In the genomic region with DNA sequence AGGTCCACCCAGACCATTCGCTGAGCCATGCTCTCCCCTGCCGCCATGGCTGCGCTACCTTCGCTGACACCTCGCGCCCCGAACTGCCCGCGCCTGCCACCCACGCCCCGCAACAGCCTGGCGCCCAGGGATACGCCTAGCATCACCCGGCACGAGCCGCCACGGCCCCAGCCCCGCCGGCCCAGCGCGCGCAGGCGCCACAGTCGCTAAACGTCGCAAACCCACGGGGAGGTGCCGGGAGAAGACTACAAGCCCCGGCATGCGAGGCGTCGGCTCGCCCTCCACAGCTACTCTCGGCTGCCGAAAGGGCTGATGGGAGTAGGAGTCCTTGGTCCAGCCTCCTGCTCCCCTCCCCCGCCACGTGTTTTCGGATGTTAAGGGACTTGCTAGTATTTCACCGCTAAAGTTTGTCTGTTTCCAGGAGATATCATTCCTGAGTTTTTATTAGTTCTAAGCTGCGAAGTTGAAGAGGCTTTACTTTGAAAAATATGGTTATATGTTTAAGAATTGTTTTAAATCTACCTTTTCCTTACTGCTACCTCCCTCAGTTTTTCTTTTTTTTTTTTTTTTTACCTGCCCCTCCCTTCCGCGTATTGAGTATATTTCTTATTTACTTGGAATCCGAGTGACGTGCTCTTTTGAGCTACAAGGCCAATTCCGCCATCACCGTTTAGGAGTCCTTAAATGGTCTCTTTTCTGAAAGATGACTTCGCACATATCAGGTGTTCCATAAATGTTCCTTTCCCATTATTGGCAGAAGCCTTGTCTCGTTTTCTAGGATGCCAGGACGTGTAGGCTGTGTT, we compare ENCODE assay signal across 8 mouse cellular contexts. TPM values are rescaled to one million over a fixed set of nuclear protein-coding genes. Genes with fewer than 3 reads are reported as not detected.
DNase-seq lines count a peak whose midpoint lies in the region; ATAC-seq and TF ChIP-seq lines count a peak whose summit lies in the region.

TSS of gene Rexo2 (minus strand) at position 213 of the 803 bp plus-strand sequence.

- H3K27me3 ChIP-seq in heart, embryonic 12.5 days (replicated peaks), result no peaks in the 10 kb centered on the region
- no peaks in the 10 kb centered on the region for H3K27me3 ChIP-seq in kidney, postnatal 0 days (ENCODE audit: insufficient read depth, low read length)
- no peaks in the 10 kb centered on the region for H3K27me3 ChIP-seq in liver, embryonic 11.5 days (replicated peaks; ENCODE audit: control insufficient read depth, insufficient read depth, low read length)
- no peaks in the 10 kb centered on the region for H3K27me3 ChIP-seq in stomach, embryonic 14.5 days (ENCODE audit: control insufficient read depth, insufficient read depth, low read length)

- peak within 1 kb of the TSS; percentile 79 for H3K4me3 ChIP-seq in heart, embryonic 12.5 days
- H3K4me3 ChIP-seq in kidney, postnatal 0 days (replicated peaks; ENCODE audit: low read depth, low read length), result peak within 1 kb of the TSS; percentile 66
- H3K4me3 ChIP-seq in liver, embryonic 11.5 days (ENCODE audit: low read depth, low read length), result peak within 1 kb of the TSS; percentile 84
- H3K4me3 ChIP-seq in stomach, embryonic 14.5 days (ENCODE audit: low read depth, low read length), result peak within 1 kb of the TSS; percentile 89

- no peak for TF ChIP-seq CTCF in kidney, postnatal 0 days (IDR thresholded peaks at IDR 0.05; ENCODE audit: low read depth)

- peaks cover 12% of the 10 kb centered on the region for H3K4me1 ChIP-seq in heart, embryonic 12.5 days (replicated peaks)
- H3K4me1 ChIP-seq in kidney, postnatal 0 days (replicated peaks; ENCODE audit: insufficient read depth, low read length), result no peaks in the 10 kb centered on the region
- H3K4me1 ChIP-seq in liver, embryonic 11.5 days (replicated peaks; ENCODE audit: control insufficient read depth, insufficient read depth, low read length), result peaks cover 2% of the 10 kb centered on the region; the same call in 1 of the 2 replicates
- H3K4me1 ChIP-seq in stomach, embryonic 14.5 days (ENCODE audit: control insufficient read depth, insufficient read depth, low read length), result 0 out of 2 replicates have a peak, but pooled peaks cover 3% of the 10 kb centered on the region

- DNase-seq in CD4-positive helper T cell, adult 2 months (ENCODE audit: low read depth, low spot score), result peak; percentile 97
- DNase-seq in brain, embryonic 18.5 days (ENCODE audit: low read depth, low spot score), result peak; percentile 89
- peak; percentile 97 for DNase-seq in kidney, postnatal 0 days (ENCODE audit: low spot score)
- peak; percentile 91 for DNase-seq in liver, embryonic 11.5 days (ENCODE audit: low spot score)
- peak; percentile 97 for DNase-seq in naive thymus-derived CD4-positive, alpha-beta T cell, adult 2 months (ENCODE audit: low read depth)

- H3K4me2 ChIP-seq in heart, embryonic 12.5 days, result peak within 1 kb of the TSS; percentile 93
- peak within 1 kb of the TSS; percentile 95 for H3K4me2 ChIP-seq in kidney, postnatal 0 days (ENCODE audit: low read length)
- H3K4me2 ChIP-seq in liver, embryonic 11.5 days, result peak within 1 kb of the TSS; percentile 86
- peak within 1 kb of the TSS; percentile 59 for H3K4me2 ChIP-seq in stomach, embryonic 14.5 days (replicated peaks; ENCODE audit: low read depth, low read length)

- peak; percentile 96 for ATAC-seq in erythroid progenitor cell, adult 5-6 weeks (replicated peaks; ENCODE audit: low FRiP score, poor library complexity, severe bottlenecking)
- peak; percentile 97 for ATAC-seq in heart, embryonic 12.5 days (ENCODE audit: insufficient number of reproducible peaks, low FRiP score)
- ATAC-seq in kidney, postnatal 0 days (replicated peaks; ENCODE audit: low FRiP score, low read depth), result peak; percentile 96
- ATAC-seq in liver, embryonic 11.5 days (replicated peaks; ENCODE audit: low FRiP score), result peak; percentile 98
- peak; percentile 96 for ATAC-seq in stomach, embryonic 14.5 days (ENCODE audit: insufficient number of reproducible peaks, insufficient read depth, low FRiP score, low read depth)

- H3K27ac ChIP-seq in heart, embryonic 12.5 days (ENCODE audit: poor library complexity, severe bottlenecking), result no peak within 1 kb of the TSS
- H3K27ac ChIP-seq in kidney, postnatal 0 days, result no peak within 1 kb of the TSS
- peak within 1 kb of the TSS; percentile 56; the same call in 1 of the 2 replicates for H3K27ac ChIP-seq in liver, embryonic 11.5 days (ENCODE audit: low read depth, low read length)
- no peak within 1 kb of the TSS for H3K27ac ChIP-seq in stomach, embryonic 14.5 days (ENCODE audit: low read length)

- H3K9ac ChIP-seq in heart, embryonic 12.5 days, result peak within 1 kb of the TSS; percentile 92
- peak within 1 kb of the TSS; percentile 73 for H3K9ac ChIP-seq in kidney, postnatal 0 days (ENCODE audit: low read depth, low read length)
- peak within 1 kb of the TSS; percentile 89 for H3K9ac ChIP-seq in liver, embryonic 11.5 days (ENCODE audit: low read depth, low read length)
- peak within 1 kb of the TSS; percentile 32 for H3K9ac ChIP-seq in stomach, embryonic 14.5 days (replicated peaks; ENCODE audit: low read depth, low read length)

- no peaks in the 10 kb centered on the region for H3K9me3 ChIP-seq in heart, embryonic 12.5 days (replicated peaks)
- no peaks in the 10 kb centered on the region for H3K9me3 ChIP-seq in kidney, postnatal 0 days (replicated peaks; ENCODE audit: low read length)
- no peaks in the 10 kb centered on the region for H3K9me3 ChIP-seq in liver, embryonic 11.5 days (ENCODE audit: control insufficient read depth, low read length)
- H3K9me3 ChIP-seq in stomach, embryonic 14.5 days (ENCODE audit: control insufficient read depth, low read depth, low read length), result no peaks in the 10 kb centered on the region

- H3K36me3 ChIP-seq in heart, embryonic 12.5 days, result peaks cover 22% of the 10 kb centered on the region
- no peaks in the 10 kb centered on the region for H3K36me3 ChIP-seq in kidney, postnatal 0 days (ENCODE audit: insufficient read depth, low read length)
- peaks cover 3% of the 10 kb centered on the region; the same call in 1 of the 2 replicates for H3K36me3 ChIP-seq in liver, embryonic 11.5 days (ENCODE audit: control insufficient read depth, insufficient read depth, low read length)
- H3K36me3 ChIP-seq in stomach, embryonic 14.5 days (ENCODE audit: control insufficient read depth, insufficient read depth, low read length), result no peaks in the 10 kb centered on the region; the same call in 1 of the 2 replicates

- WGBS in heart, embryonic 12.5 days, result 1% methylated on average over 49 of the region's 49 CpGs
- WGBS in kidney, postnatal 0 days, result 1% methylated on average over 49 of the region's 49 CpGs
- WGBS in liver, embryonic 11.5 days, result 2% methylated on average over 49 of the region's 49 CpGs
- 2% methylated on average over 49 of the region's 49 CpGs for WGBS in stomach, embryonic 14.5 days

RNA-seq across cellular contexts. Expression of gene Rexo2, which starts in this region (rescaled TPM):
- total RNA-seq in erythroid progenitor cell, adult 5-6 weeks (2015; ENCODE audit: low replicate concordance), result 60.4 and 69.6 TPM in 2 replicates
- 69.2 and 100 TPM in 2 replicates for total RNA-seq in erythroid progenitor cell, adult 5-6 weeks (2017; ENCODE audit: low replicate concordance)
- polyA plus RNA-seq in heart, embryonic 12.5 days (2016; fragmentation: Nextera tagmentation; extraction: Ambion mirVana), result 96.4 and 102 TPM in 2 replicates
- 117 and 125 TPM in 2 replicates for polyA plus RNA-seq in kidney, postnatal 0 days (2015; fragmentation: Nextera tagmentation; extraction: Ambion mirVana)
- polyA plus RNA-seq in liver, embryonic 11.5 days (2014; fragmentation: Nextera tagmentation; extraction: Ambion mirVana), result 173 TPM in 2 replicates
- 89.5 and 95.0 TPM in 2 replicates for polyA plus RNA-seq in stomach, embryonic 14.5 days (2014; fragmentation: Nextera tagmentation; extraction: Ambion mirVana)

Comparison
In these comparisons a context has a peak if more than half of its experiments do, and no peak if none do; other contexts are left out.
1. H3K9ac ChIP-seq: peak in every context shown above with its lines; median percentile 92 in heart, embryonic 12.5 days; 89 in liver, embryonic 11.5 days; 73 in kidney, postnatal 0 days; 32 in stomach, embryonic 14.5 days.